Mouse (Mus musculus) myocyte (in vitro differentiated cells): ENCODE data around the gene Vmn1r72. TPM values are rescaled to one million over a fixed set of nuclear protein-coding genes. Genes with fewer than 3 reads are reported as not detected.
"Not testable (repeated sequence)": the region's sequence is repeated elsewhere in the genome, so short reads cannot be mapped to it uniquely, and the experiment has no call there.

Source experiments
- H3K27me3 ChIP-seq: one replicate; pipeline ENCODE4 v1.6.1; 2011; ENCODE audit not compliant: control insufficient read depth, insufficient read depth, insufficient read length
- H3K36me3 ChIP-seq: one replicate; pipeline ENCODE4 v1.6.1; 2011; ENCODE audit not compliant: control insufficient read depth, insufficient read depth
- H3K4me2 ChIP-seq: one replicate; pipeline ENCODE4 v1.6.1; 2011; ENCODE audit warnings: low read depth, control low read depth
- H3K4me3 ChIP-seq: one replicate; pipeline ENCODE4 v1.5.1; 2011; ENCODE audit warnings: mild to moderate bottlenecking, control low read depth, moderate library complexity
- H3K79me2 ChIP-seq: one replicate; pipeline ENCODE4 v1.6.1; 2011; ENCODE audit not compliant: control insufficient read depth, insufficient read depth
- H3ac ChIP-seq: one replicate; pipeline ENCODE4 v1.6.1; 2011; ENCODE audit not compliant: control insufficient read depth, insufficient read length
- polyA plus RNA-seq: library from polyadenylated mRNA; unstranded; fragments of >200 nt; fragmentation: generic; extraction: Trizol; gene quantifications from one replicate; pipeline ENCODE4 v1.2.1, GENCODE M21; 2012; ENCODE audit warnings: missing spikeins

The Vmn1r72 gene
- polyA plus RNA-seq: not detected

GRCm38 (mm10) chr7:11680047-11680446 is at the start of gene Vmn1r72:
TSS of gene Vmn1r72 (minus strand) at chr7:11680147.
- not testable (repeated sequence) for H3ac ChIP-seq, H3K27me3 ChIP-seq, H3K79me2 ChIP-seq, H3K4me2 ChIP-seq, H3K36me3 ChIP-seq, H3K4me3 ChIP-seq

- H3ac ChIP-seq, H3K4me2 ChIP-seq, H3K4me3 ChIP-seq, H3K36me3 ChIP-seq, H3K79me2 ChIP-seq, H3K27me3 ChIP-seq: not testable (repeated sequence)
Observed at GRCm38 (mm10) chr7:11617082-11617481, 62.9 kb downstream of the Vmn1r72 start.

Other genes with a start within 250 kb of the Vmn1r72 start
- gene Zscan4-ps2, start 165.8 kb downstream of the Vmn1r72 start, polyA plus RNA-seq: not detected
- 0.02 TPM for gene Zscan4-ps3, start 70.8 kb downstream of the Vmn1r72 start, polyA plus RNA-seq
- not detected for gene Vmn1r73, start 50.1 kb upstream of the Vmn1r72 start, polyA plus RNA-seq
- not detected for gene Vmn1r74, start 153.8 kb upstream of the Vmn1r72 start, polyA plus RNA-seq
- gene Vmn1r75, start 194.5 kb upstream of the Vmn1r72 start, polyA plus RNA-seq: not detected